Mouse (Mus musculus) MEL (cell line): ENCODE results near the gene Lpxn. TPM values are rescaled to one million over a fixed set of nuclear protein-coding genes. Genes with fewer than 3 reads are reported as not detected.

ENCODE experiments used
- DNase-seq: peaks from one replicate; pipeline ENCODE4 v3.0.0; 2011; ENCODE audit warnings: low read depth, low spot score
- H3K27ac ChIP-seq: 2 replicates; pipeline ENCODE4 v1.5.1; 2012; ENCODE audit warnings: low read depth, mild to moderate bottlenecking, control low read depth, low read length, moderate library complexity; ENCODE audit not compliant: control insufficient read depth
- H3K27me3 ChIP-seq, 2 experiments: fragments of 150-350 bp in 1 of 2; sonication (generic) in 1 of 2; 2 replicates each; pipeline ENCODE4 v1.6.1; 2012; ENCODE audit warnings: low read length in 2 of 2, mild to moderate bottlenecking in 2 of 2, improper control_type of control experiment in 1 of 2, moderate library complexity in 1 of 2; ENCODE audit not compliant: insufficient read depth in 2 of 2, control insufficient read depth in 1 of 2
- H3K36me3 ChIP-seq, 2 experiments: 2 replicates each; pipeline ENCODE4 v1.6.1; 2012 to 2014; ENCODE audit warnings: low read length in 2 of 2, improper control_type of control experiment in 1 of 2, inconsistent platforms in 1 of 2, mild to moderate bottlenecking in 1 of 2; ENCODE audit not compliant: insufficient read depth in 2 of 2, control insufficient read depth in 1 of 2
- H3K4me1 ChIP-seq, 2 experiments: fragments of 150-350 bp in 1 of 2; sonication (generic) in 1 of 2; 2 replicates each; pipeline ENCODE4 v1.6.1; 2012; ENCODE audit warnings: low read length in 2 of 2, improper control_type of control experiment in 1 of 2, mild to moderate bottlenecking in 1 of 2; ENCODE audit not compliant: insufficient read depth in 2 of 2, control insufficient read depth in 1 of 2
- H3K4me3 ChIP-seq, 2 experiments: fragments of 150-350 bp in 1 of 2; sonication (generic) in 1 of 2; 2 replicates each; pipeline ENCODE4 v1.5.1; 2012; ENCODE audit warnings: low read depth in 2 of 2, low read length in 2 of 2, mild to moderate bottlenecking in 2 of 2, moderate library complexity in 2 of 2, control low read depth in 1 of 2, improper control_type of control experiment in 1 of 2; ENCODE audit not compliant: control insufficient read depth in 1 of 2, insufficient read depth in 1 of 2
- H3K79me2 ChIP-seq: 2 replicates; pipeline ENCODE4 v1.6.1; 2012; ENCODE audit warnings: mild to moderate bottlenecking, low read length, moderate library complexity; ENCODE audit not compliant: control insufficient read depth, poor library complexity, insufficient read depth
- H3K9ac ChIP-seq: 2 replicates; pipeline ENCODE4 v1.6.1; 2012; ENCODE audit warnings: low read depth, mild to moderate bottlenecking, control low read depth, low read length, moderate library complexity; ENCODE audit not compliant: control insufficient read depth, poor library complexity, severe bottlenecking
- H3K9me3 ChIP-seq: fragments of 150-350 bp; sonication (generic); replicated peaks from 2 replicates; pipeline ENCODE4 v1.6.1; 2012; ENCODE audit warnings: mild to moderate bottlenecking, low read length, improper control_type of control experiment, moderate library complexity; ENCODE audit not compliant: insufficient read depth
- CHD1 ChIP-seq: IDR thresholded peaks from 2 replicates; pipeline ENCODE4 v1.6.1; 2012; ENCODE audit warnings: low read depth, mild to moderate bottlenecking, inconsistent platforms, low read length, improper control_type of control experiment
- CHD2 ChIP-seq: IDR thresholded peaks from 2 replicates; pipeline ENCODE4 v1.6.1; 2011; ENCODE audit warnings: low read length, improper control_type of control experiment
- CTCF ChIP-seq, 3 experiments: IDR thresholded peaks in 2 of 3; conservative IDR thresholded peaks in 1 of 3; 2 replicates each; pipeline ENCODE4 v1.5.1; 2011 to 2012; ENCODE audit warnings: low read length in 3 of 3, low read depth in 2 of 3, mild to moderate bottlenecking in 2 of 3, improper control_type of control experiment in 1 of 3, inconsistent platforms in 1 of 3, mixed read lengths in 1 of 3, moderate library complexity in 1 of 3; ENCODE audit not compliant: control insufficient read depth in 1 of 3, insufficient read depth in 1 of 3, poor library complexity in 1 of 3, severe bottlenecking in 1 of 3
- EP300 ChIP-seq, 2 experiments: IDR thresholded peaks; 2 replicates each; pipeline ENCODE4 v1.6.1; 2011; ENCODE audit warnings: improper control_type of control experiment in 2 of 2, low read length in 2 of 2, low read depth in 1 of 2, mild to moderate bottlenecking in 1 of 2
- ETS1 ChIP-seq: IDR thresholded peaks from 2 replicates; pipeline ENCODE4 v1.6.1; 2012; ENCODE audit warnings: low read depth, mild to moderate bottlenecking, inconsistent platforms, low read length, improper control_type of control experiment, moderate library complexity
- GABPA ChIP-seq: IDR thresholded peaks from 2 replicates; pipeline ENCODE4 v1.6.1; 2012; ENCODE audit warnings: low read depth, mild to moderate bottlenecking, inconsistent platforms, low read length, improper control_type of control experiment, moderate library complexity
- HCFC1 ChIP-seq: IDR thresholded peaks from 2 replicates; pipeline ENCODE4 v1.6.1; 2012; ENCODE audit warnings: low read depth, mild to moderate bottlenecking, inconsistent platforms, low read length, improper control_type of control experiment, moderate library complexity
- MAZ ChIP-seq: IDR thresholded peaks from 2 replicates; pipeline ENCODE4 v1.6.1; 2012; ENCODE audit warnings: low read depth, mild to moderate bottlenecking, inconsistent platforms, low read length, improper control_type of control experiment
- NELFE ChIP-seq: IDR thresholded peaks from 2 replicates; pipeline ENCODE4 v1.6.1; 2011; ENCODE audit warnings: low read depth, low read length, improper control_type of control experiment
- POLR2A ChIP-seq, 2 experiments: IDR thresholded peaks; 2 replicates each; pipeline ENCODE4 v1.6.1; 2011 to 2012; ENCODE audit warnings: low read length in 2 of 2, mild to moderate bottlenecking in 2 of 2, control low read depth in 1 of 2, improper control_type of control experiment in 1 of 2, low read depth in 1 of 2, moderate library complexity in 1 of 2; ENCODE audit not compliant: control insufficient read depth in 1 of 2, insufficient read depth in 1 of 2, poor library complexity in 1 of 2
- POLR2AphosphoS2 ChIP-seq: IDR thresholded peaks from 2 replicates; pipeline ENCODE4 v1.6.1; 2011; ENCODE audit warnings: low read length, improper control_type of control experiment
- RAD21 ChIP-seq: IDR thresholded peaks from 2 replicates; pipeline ENCODE4 v1.6.1; 2011; ENCODE audit warnings: mild to moderate bottlenecking, low read depth, low read length, improper control_type of control experiment
- SIN3A ChIP-seq: IDR thresholded peaks from 2 replicates; pipeline ENCODE4 v1.6.1; 2012; ENCODE audit warnings: low read length, improper control_type of control experiment, inconsistent platforms
- SMC3 ChIP-seq: IDR thresholded peaks from 2 replicates; pipeline ENCODE4 v1.6.1; 2011; ENCODE audit warnings: low read depth, low read length, improper control_type of control experiment
- TBP ChIP-seq: IDR thresholded peaks from 2 replicates; pipeline ENCODE4 v1.8.0; 2011; ENCODE audit warnings: low read depth, low read length, improper control_type of control experiment
- USF1 ChIP-seq: IDR thresholded peaks from 2 replicates; pipeline ENCODE4 v1.6.1; 2014; ENCODE audit warnings: low read depth, mild to moderate bottlenecking, inconsistent platforms, low read length, improper control_type of control experiment, moderate library complexity
- ZC3H11A ChIP-seq: IDR thresholded peaks from 2 replicates; pipeline ENCODE4 v1.6.1; 2012; ENCODE audit warnings: low read depth, mild to moderate bottlenecking, inconsistent platforms, low read length, improper control_type of control experiment
- ZKSCAN1 ChIP-seq: IDR thresholded peaks from 2 replicates; pipeline ENCODE4 v1.6.1; 2012; ENCODE audit warnings: low read depth, mild to moderate bottlenecking, inconsistent platforms, low read length, improper control_type of control experiment, moderate library complexity
- ZNF384 ChIP-seq: IDR thresholded peaks from 2 replicates; pipeline ENCODE4 v1.6.1; 2012; ENCODE audit warnings: low read depth, mild to moderate bottlenecking, inconsistent platforms, low read length, improper control_type of control experiment
- polyA plus RNA-seq, 2 experiments: library from polyadenylated mRNA; stranded (reverse) in 1 of 2; unstranded in 1 of 2; fragments of >175 nt in 1 of 2; fragments of >200 nt in 1 of 2; gene quantifications; 2 replicates each; pipeline versions ENCODE4 v1.2.1 to v1.2.4; 2012; ENCODE audit warnings: low replicate concordance in 2 of 2, low read depth in 1 of 2; ENCODE audit not compliant: insufficient read length in 2 of 2, insufficient read depth in 1 of 2, missing spikeins in 1 of 2
- total RNA-seq: library from RNA; depleted of rRNA; stranded (reverse); fragments of 300-350 nt; gene quantifications from 2 replicates; pipeline ENCODE4 v1.2.3, GENCODE M21; 2012

Gene Lpxn
- total and polyA plus RNA-seq, 3 experiments: 9.9 to 12.3 TPM; not detected in 1

DNA sequence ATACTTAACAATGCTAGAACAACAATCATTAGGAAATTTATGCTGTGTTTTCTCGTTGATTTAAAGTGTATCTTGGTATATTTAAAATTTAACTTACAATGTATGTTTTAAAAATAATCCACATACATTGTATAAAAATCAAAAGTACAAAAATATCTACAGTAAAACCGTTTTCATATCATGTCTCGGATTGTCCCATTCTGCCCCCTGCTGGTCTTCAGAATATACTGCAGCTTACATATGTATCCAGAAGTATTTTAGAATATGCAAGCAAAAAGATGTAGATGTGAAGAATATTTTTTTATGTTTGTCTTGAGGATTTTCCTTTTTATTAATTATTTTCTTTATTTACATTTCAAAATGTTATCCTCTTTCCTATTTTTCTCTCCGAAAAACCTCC is 24.4 kb downstream of the Lpxn start:
- peak; percentile 73 for DNase-seq
- H3K9me3 ChIP-seq: no peaks in the 10 kb centered on the region

DNA sequence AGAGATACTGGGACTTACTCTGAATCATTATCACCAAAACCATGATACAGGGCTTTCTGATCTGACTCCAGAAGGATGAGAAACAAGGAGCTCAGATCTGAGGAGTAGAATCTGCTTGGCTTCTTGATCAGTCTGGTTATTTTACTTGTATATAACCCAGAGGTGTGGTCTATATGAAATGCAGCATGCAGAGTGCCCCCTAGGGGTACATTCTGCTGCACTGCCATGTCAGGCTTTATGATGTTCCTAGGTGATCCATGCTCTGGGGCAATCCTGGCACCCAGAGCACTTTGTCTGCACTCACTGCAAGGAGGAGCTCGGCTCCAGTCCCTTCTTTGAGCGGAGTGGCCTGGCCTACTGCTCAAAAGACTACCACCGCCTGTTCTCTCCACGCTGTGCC is 28.6 kb downstream of the Lpxn start:
- DNase-seq: peak; percentile 42
- no peaks in the 10 kb centered on the region for H3K79me2 ChIP-seq
- no peak overlapping the region for H3K4me3 ChIP-seq
- H3K9ac ChIP-seq: no peak overlapping the region
- H3K27me3 ChIP-seq: no peaks in the 10 kb centered on the region
- TF ChIP-seq GABPA: no peak
- no peak for TF ChIP-seq TBP
- peak; percentile 14; the same call in 1 of the 2 replicates for TF ChIP-seq RAD21
- 0 out of 2 replicates have a peak, but pooled peaks have one; percentile 22 for TF ChIP-seq SMC3
- TF ChIP-seq CHD1: no peak
- no peak for TF ChIP-seq HCFC1
- TF ChIP-seq CTCF (IDR thresholded peaks at IDR 0.05 in 2 of 3, conservative IDR thresholded peaks at IDR 0.05 in 1 of 3; ENCODE audit: control insufficient read depth in 1 of 3, insufficient read depth in 1 of 3, low read depth in 2 of 3, low read length in 3 of 3, poor library complexity in 1 of 3, severe bottlenecking in 1 of 3): peak; percentile 37 to 58 (median 49); a peak in 5 of 6 replicates
- H3K9me3 ChIP-seq: no peaks in the 10 kb centered on the region
- H3K36me3 ChIP-seq: peaks cover 0 to 8% of the 10 kb centered on the region in 2 experiments; a peak in 2 of 4 replicates
- no peak overlapping the region for H3K27ac ChIP-seq
- H3K4me1 ChIP-seq: peaks cover 2 to 11% of the 10 kb centered on the region in 2 experiments; a peak in 3 of 4 replicates

More for the DNA sequence above, 24.4 kb downstream of the Lpxn start:
- Histone ChIP-seq H3K27ac (no peak overlapping the region), H3K4me3 (no peak overlapping the region), H3K9ac (no peak overlapping the region), H3K79me2 (no peaks in the 10 kb centered on the region), H3K4me1 (peaks cover 4 to 28% of the 10 kb centered on the region in 2 experiments; a peak in 3 of 4 replicates), H3K36me3 (peaks cover 0 to 16% of the 10 kb centered on the region in 2 experiments; a peak in 2 of 4 replicates), H3K27me3 (no peaks in the 10 kb centered on the region)
- TF ChIP-seq USF1: no peak
- no peak for TF ChIP-seq POLR2A (IDR thresholded peaks at IDR 0.05; ENCODE audit: control insufficient read depth in 1 of 2, insufficient read depth in 1 of 2, low read depth in 1 of 2, low read length in 2 of 2, poor library complexity in 1 of 2)
- no peak for TF ChIP-seq MAZ
- TF ChIP-seq ETS1: no peak
- no peak for TF ChIP-seq NELFE
- no peak for TF ChIP-seq EP300 (IDR thresholded peaks at IDR 0.05; ENCODE audit: low read depth in 1 of 2, low read length in 2 of 2)
- TF ChIP-seq POLR2AphosphoS2: no peak
- no peak for TF ChIP-seq ZNF384
- TF ChIP-seq CTCF (IDR thresholded peaks at IDR 0.05 in 2 of 3, conservative IDR thresholded peaks at IDR 0.05 in 1 of 3; ENCODE audit: control insufficient read depth in 1 of 3, insufficient read depth in 1 of 3, low read depth in 2 of 3, low read length in 3 of 3, poor library complexity in 1 of 3, severe bottlenecking in 1 of 3): peak; percentile 12 to 81 (median 31); a peak in 3 of 6 replicates
- no peak for TF ChIP-seq CHD2
- TF ChIP-seq RAD21: peak; percentile 86
- no peak for TF ChIP-seq ZKSCAN1
- TF ChIP-seq CHD1: no peak
- peak; percentile 71 for TF ChIP-seq ZC3H11A
- no peak for TF ChIP-seq SIN3A
- TF ChIP-seq SMC3: peak; percentile 86
